ENCODE assay signal across 11 mouse cellular contexts in the genomic region with DNA sequence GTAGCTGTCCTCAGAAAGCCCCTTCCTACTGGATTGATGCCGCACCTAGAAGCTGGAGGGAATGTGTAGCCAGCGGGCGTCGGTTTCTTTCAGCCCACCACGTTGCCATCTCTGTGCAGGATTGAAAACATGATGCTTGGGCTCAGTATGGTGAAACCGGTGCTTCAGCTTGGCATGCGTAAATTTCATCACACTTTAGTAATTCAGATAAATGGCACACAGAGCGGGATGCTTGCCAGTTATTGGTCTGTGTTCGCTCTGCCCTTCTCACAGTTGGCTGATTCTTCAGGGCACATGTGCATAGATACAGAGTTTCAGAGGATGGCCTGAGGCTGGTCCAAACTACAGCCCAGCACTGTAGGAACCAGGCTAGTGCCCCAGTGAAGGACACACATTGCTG. TPM values are rescaled to one million over a fixed set of nuclear protein-coding genes. Genes with fewer than 3 reads are reported as not detected.
DNase-seq lines count a peak whose midpoint lies in the region; ATAC-seq and TF ChIP-seq lines count a peak whose summit lies in the region.
"Had no signal": no experiment of that assay in that cellular context is flagged by ENCODE, and none has a peak within 500 bp of the region (broad histone marks: within the 10 kb centered on the region; RNA-seq: fewer than 3 reads in every experiment).

No protein-coding gene starts in this region.

- 64% methylated on average over 9 of the region's 9 CpGs for WGBS in liver, adult 2 months
- WGBS in liver, postnatal 0 days (ENCODE audit: insufficient replicate concordance) = 82% methylated on average over 9 of the region's 9 CpGs
- WGBS in kidney, embryonic 16.5 days = 82% methylated on average over 9 of the region's 9 CpGs

- H3K27me3 ChIP-seq in liver, adult 2 months (ENCODE audit: control insufficient read depth, insufficient read depth, low read length) = no peaks in the 10 kb centered on the region
- no peaks in the 10 kb centered on the region for H3K27me3 ChIP-seq in liver, postnatal 0 days (ENCODE audit: insufficient read depth, low read length)
- H3K27me3 ChIP-seq in myocyte (ENCODE audit: control insufficient read depth, insufficient read depth, insufficient read length) = no peaks in the 10 kb centered on the region
- no peaks in the 10 kb centered on the region for H3K27me3 ChIP-seq in kidney, embryonic 16.5 days (ENCODE audit: insufficient read depth, low read length)
- H3K27me3 ChIP-seq: heart, embryonic 13.5 days; kidney, embryonic 15.5 days; limb, embryonic 13.5 days had no signal

- no peaks in the 10 kb centered on the region; the same call in 1 of the 2 replicates for H3K79me2 ChIP-seq in liver, adult 2 months (ENCODE audit: control insufficient read depth, insufficient read depth, low read length)
- peaks cover 80% of the 10 kb centered on the region for H3K79me2 ChIP-seq in myocyte (ENCODE audit: control insufficient read depth, insufficient read depth)

- no peak for TF ChIP-seq POLR2A in liver, adult 2 months (IDR thresholded peaks at IDR 0.05; ENCODE audit: extremely low read depth, insufficient read depth, low read length)
- no peak for TF ChIP-seq POLR2A in brain, embryonic 14.5 days (IDR thresholded peaks at IDR 0.05; ENCODE audit: borderline replicate concordance, extremely low read depth, insufficient read depth, insufficient read length, poor library complexity, severe bottlenecking)
- no peak for TF ChIP-seq POLR2A in myocyte (IDR thresholded peaks at IDR 0.05; ENCODE audit: insufficient read length, low read depth)

- TF ChIP-seq CTCF in liver, adult 2 months (IDR thresholded peaks at IDR 0.05; ENCODE audit: low read depth, low read length) = no peak
- no peak for TF ChIP-seq CTCF in liver, postnatal 0 days (IDR thresholded peaks at IDR 0.05; ENCODE audit: low read depth)
- no peak for TF ChIP-seq CTCF in brain, embryonic 14.5 days (IDR thresholded peaks at IDR 0.05; ENCODE audit: borderline replicate concordance, extremely low read depth, insufficient read depth, insufficient read length)

- H3ac ChIP-seq in myocyte (ENCODE audit: control insufficient read depth, insufficient read length) = no peak overlapping the region

- 0 out of 2 replicates have a peak, but pooled peaks cover 3% of the 10 kb centered on the region for H3K4me1 ChIP-seq in liver, adult 2 months (ENCODE audit: control insufficient read depth, insufficient read depth, low read length)
- H3K4me1 ChIP-seq in liver, postnatal 0 days (ENCODE audit: insufficient read depth) = peaks cover 6% of the 10 kb centered on the region; the same call in 1 of the 2 replicates
- H3K4me1 ChIP-seq in kidney, embryonic 16.5 days (ENCODE audit: insufficient read depth, low read length) = peaks cover 33% of the 10 kb centered on the region

- DNase-seq in heart, adult 11 months = peak; percentile 88
- no peak for DNase-seq in heart, adult 18-20 months
- peak; percentile 72 for DNase-seq in liver, adult 2 months (ENCODE audit: extremely low read depth, low read depth, low spot score)
- DNase-seq in liver, postnatal 0 days = no peak
- DNase-seq in brain, embryonic 14.5 days (ENCODE audit: low read depth) = peak; percentile 57
- DNase-seq: lung, adult 2 months had no signal

- H3K4me3 ChIP-seq in liver, adult 2 months (ENCODE audit: insufficient read depth, low read depth, low read length) = no peak overlapping the region
- H3K4me3 ChIP-seq in liver, postnatal 0 days (ENCODE audit: low read depth, low read length) = no peak overlapping the region
- H3K4me3 ChIP-seq in myocyte = no peak overlapping the region
- no peak overlapping the region for H3K4me3 ChIP-seq in kidney, embryonic 16.5 days (ENCODE audit: low read length)
- H3K4me3 ChIP-seq: heart, embryonic 13.5 days; kidney, embryonic 15.5 days; limb, embryonic 13.5 days had no signal

- no peak overlapping the region for H3K27ac ChIP-seq in liver, adult 2 months (replicated peaks; ENCODE audit: insufficient read depth, low read depth, low read length)
- no peak overlapping the region for H3K27ac ChIP-seq in liver, postnatal 0 days (ENCODE audit: low read depth)
- H3K27ac ChIP-seq in kidney, embryonic 16.5 days (ENCODE audit: low read length) = no peak overlapping the region
- H3K27ac ChIP-seq: limb, embryonic 13.5 days had no signal

- no peaks in the 10 kb centered on the region for H3K36me3 ChIP-seq in liver, adult 2 months (ENCODE audit: control insufficient read depth, insufficient read depth, low read length)
- no peaks in the 10 kb centered on the region for H3K36me3 ChIP-seq in liver, postnatal 0 days (replicated peaks; ENCODE audit: insufficient read depth, low read length)
- no peaks in the 10 kb centered on the region for H3K36me3 ChIP-seq in myocyte (ENCODE audit: control insufficient read depth, insufficient read depth)
- H3K36me3 ChIP-seq in kidney, embryonic 16.5 days (ENCODE audit: insufficient read depth, low read length) = no peaks in the 10 kb centered on the region
- H3K36me3 ChIP-seq: kidney, embryonic 15.5 days had no signal

- no peak overlapping the region for H3K4me2 ChIP-seq in liver, postnatal 0 days (ENCODE audit: low read depth, low read length)
- H3K4me2 ChIP-seq in myocyte (ENCODE audit: low read depth) = no peak overlapping the region
- H3K4me2 ChIP-seq in kidney, embryonic 16.5 days (replicated peaks; ENCODE audit: low read depth, low read length) = no peak overlapping the region
- H3K4me2 ChIP-seq: heart, embryonic 13.5 days; kidney, embryonic 15.5 days had no signal

- ATAC-seq in liver, postnatal 0 days = no peak
- ATAC-seq in kidney, embryonic 16.5 days (ENCODE audit: low FRiP score, low TSS enrichment) = no peak

- H3K9ac ChIP-seq in liver, adult 2 months (ENCODE audit: low read depth, low read length) = no peak overlapping the region
- H3K9ac ChIP-seq in liver, postnatal 0 days (replicated peaks) = no peak overlapping the region
- H3K9ac ChIP-seq in kidney, embryonic 16.5 days (replicated peaks; ENCODE audit: low read length) = no peak overlapping the region
- H3K9ac ChIP-seq: heart, embryonic 13.5 days; kidney, embryonic 15.5 days; limb, embryonic 13.5 days had no signal

- H3K9me3 ChIP-seq in liver, postnatal 0 days (ENCODE audit: low read length) = no peaks in the 10 kb centered on the region
- H3K9me3 ChIP-seq in kidney, embryonic 16.5 days (ENCODE audit: low read length) = no peaks in the 10 kb centered on the region
- H3K9me3 ChIP-seq: heart, embryonic 13.5 days; kidney, embryonic 15.5 days; limb, embryonic 13.5 days had no signal

- TF ChIP-seq EP300 in liver, postnatal 0 days (IDR thresholded peaks at IDR 0.05; ENCODE audit: low read depth) = no peak

TF ChIP-seq in myocyte, 11 proteins besides CTCF, POLR2A, EP300 and RAD21:
- TF ChIP-seq REST (IDR thresholded peaks at IDR 0.05; ENCODE audit: insufficient read depth, insufficient read length) = no peak
- TF ChIP-seq POLR2AphosphoS2 (IDR thresholded peaks at IDR 0.05; ENCODE audit: insufficient read length, low read depth) = peak; percentile 26
TF ChIP-seq in myocyte: peak in this region for 1.

RNA-seq across cellular contexts. Expression of gene Fyn, which starts 53.1 kb away (rescaled TPM):
- total RNA-seq in heart, adult 18-20 months (2021) = 10 to 100 TPM; 30.6 to 32.2 TPM
- 5.6 and 7.2 TPM in 2 replicates for total RNA-seq in liver, adult 2 months (2014; rRNA removed)
- polyA plus RNA-seq in liver, adult 2 months (2012; rRNA removed) = 2.7 and 4.4 TPM in 2 replicates
- polyA plus RNA-seq in liver, postnatal 0 days (2015; fragmentation: Nextera tagmentation; extraction: Ambion mirVana) = 6.5 and 6.8 TPM in 2 replicates
- 106 and 134 TPM in 2 replicates for polyA plus RNA-seq in brain, embryonic 14.5 days (2012; rRNA removed)
- 148 TPM for polyA plus RNA-seq in myocyte (2012; fragmentation: generic; extraction: Trizol)
- 22.4 and 26.1 TPM in 2 replicates for polyA plus RNA-seq in kidney, embryonic 16.5 days (2015; fragmentation: Nextera tagmentation; extraction: Ambion mirVana)

Comparison
In these comparisons a context has a peak if more than half of its experiments do, and no peak if none do; other contexts are left out.
1. DNase-seq: peak in heart, adult 11 months (single experiment), liver, adult 2 months (single experiment) and brain, embryonic 14.5 days (single experiment); none in heart, adult 18-20 months (0 of 2) and liver, postnatal 0 days (single experiment).